Mouse (Mus musculus): ENCODE measurements around the gene Espl1. TPM values are rescaled to one million over a fixed set of nuclear protein-coding genes. Genes with fewer than 3 reads are reported as not detected.

Espl1 gene
- polyA plus RNA-seq, 1 experiment from 2014 or later, result 7.0 TPM

Other genes starting within 250 kb of the Espl1 start
- 83.6 and 93.2 TPM in 2 replicates for gene Eif4b, start 222.5 kb upstream of the Espl1 start, polyA plus RNA-seq (2014; fragmentation: Nextera tagmentation; extraction: Ambion mirVana)
- gene Tns2, start 195.9 kb upstream of the Espl1 start, polyA plus RNA-seq (2014; fragmentation: Nextera tagmentation; extraction: Ambion mirVana), result 9.9 and 10.4 TPM in 2 replicates
- gene Spryd3, start 160.0 kb upstream of the Espl1 start, polyA plus RNA-seq (2014; fragmentation: Nextera tagmentation; extraction: Ambion mirVana), result 54.8 and 62.4 TPM in 2 replicates
- gene Igfbp6, start 151.9 kb upstream of the Espl1 start, polyA plus RNA-seq (2014; fragmentation: Nextera tagmentation; extraction: Ambion mirVana), result 1.8 and 1.9 TPM in 2 replicates
- 0.13 TPM in 1 of 2 replicates, not detected in the other for gene Soat2, start 145.7 kb upstream of the Espl1 start, polyA plus RNA-seq (2014; fragmentation: Nextera tagmentation; extraction: Ambion mirVana)
- 45.4 and 47.1 TPM in 2 replicates for gene Zfp740, start 93.0 kb upstream of the Espl1 start, polyA plus RNA-seq (2014; fragmentation: Nextera tagmentation; extraction: Ambion mirVana)
- gene Csad, start 91.5 kb upstream of the Espl1 start, polyA plus RNA-seq (2014; fragmentation: Nextera tagmentation; extraction: Ambion mirVana), result 27.5 and 33.3 TPM in 2 replicates
- gene Itgb7, start 64.3 kb upstream of the Espl1 start, polyA plus RNA-seq (2014; fragmentation: Nextera tagmentation; extraction: Ambion mirVana), result 0.22 and 1.1 TPM in 2 replicates
- gene Rarg, start 38.7 kb upstream of the Espl1 start, polyA plus RNA-seq (2014; fragmentation: Nextera tagmentation; extraction: Ambion mirVana), result 6.2 and 6.7 TPM in 2 replicates
- not detected in 2 replicates for gene Gm9918, start 25.7 kb upstream of the Espl1 start, polyA plus RNA-seq (2014; fragmentation: Nextera tagmentation; extraction: Ambion mirVana)
- 60.6 and 61.8 TPM in 2 replicates for gene Mfsd5, start 16.8 kb upstream of the Espl1 start, polyA plus RNA-seq (2014; fragmentation: Nextera tagmentation; extraction: Ambion mirVana)
- 518 and 626 TPM in 2 replicates for gene Pfdn5, start 29.9 kb downstream of the Espl1 start, polyA plus RNA-seq (2014; fragmentation: Nextera tagmentation; extraction: Ambion mirVana)
- gene Myg1, start 35.4 kb downstream of the Espl1 start, polyA plus RNA-seq (2014; fragmentation: Nextera tagmentation; extraction: Ambion mirVana), result 77.4 and 78.4 TPM in 2 replicates
- gene Aaas, start 54.5 kb downstream of the Espl1 start, polyA plus RNA-seq (2014; fragmentation: Nextera tagmentation; extraction: Ambion mirVana), result 30.7 and 33.8 TPM in 2 replicates
- gene Sp7, start 70.9 kb downstream of the Espl1 start, polyA plus RNA-seq (2014; fragmentation: Nextera tagmentation; extraction: Ambion mirVana), result 0.64 and 0.82 TPM in 2 replicates
- gene Sp1, start 109.9 kb downstream of the Espl1 start, polyA plus RNA-seq (2014; fragmentation: Nextera tagmentation; extraction: Ambion mirVana), result 5.3 and 6.2 TPM in 2 replicates
- gene Amhr2, start 149.1 kb downstream of the Espl1 start, polyA plus RNA-seq (2014; fragmentation: Nextera tagmentation; extraction: Ambion mirVana), result 0.13 and 0.39 TPM in 2 replicates
- 98.3 and 105 TPM in 2 replicates for gene Prr13, start 162.8 kb downstream of the Espl1 start, polyA plus RNA-seq (2014; fragmentation: Nextera tagmentation; extraction: Ambion mirVana)
- 158 and 166 TPM in 2 replicates for gene Pcbp2, start 174.3 kb downstream of the Espl1 start, polyA plus RNA-seq (2014; fragmentation: Nextera tagmentation; extraction: Ambion mirVana)
- gene Gm10337, start 207.5 kb downstream of the Espl1 start, polyA plus RNA-seq (2014; fragmentation: Nextera tagmentation; extraction: Ambion mirVana), result 9.6 and 17.2 TPM in 2 replicates
- gene Map3k12, start 220.8 kb downstream of the Espl1 start, polyA plus RNA-seq (2014; fragmentation: Nextera tagmentation; extraction: Ambion mirVana), result 43.9 and 47.5 TPM in 2 replicates
- gene Tarbp2, start 221.9 kb downstream of the Espl1 start, polyA plus RNA-seq (2014; fragmentation: Nextera tagmentation; extraction: Ambion mirVana), result 77.8 and 86.7 TPM in 2 replicates
- gene Npff, start 228.7 kb downstream of the Espl1 start, polyA plus RNA-seq (2014; fragmentation: Nextera tagmentation; extraction: Ambion mirVana), result 5.0 and 8.6 TPM in 2 replicates